Mouse (Mus musculus) kidney, embryonic 14.5 days (tissue): Measurements from ENCODE around the gene Zfp750. TPM values are rescaled to one million over a fixed set of nuclear protein-coding genes. Genes with fewer than 3 reads are reported as not detected.

Experiments
- ATAC-seq: fragments of 200-750 bp; cut with Nextera tagmentation; 2 replicates; pipeline ENCODE4 v1.8.0; 2017; ENCODE audit warnings: moderate number of reproducible peaks, mild to moderate bottlenecking, moderate TSS enrichment, moderate library complexity; ENCODE audit not compliant: low FRiP score, low TSS enrichment
- H3K27ac ChIP-seq: fragments of 300-500 bp; sonication (generic); 2 replicates; pipeline ENCODE4 v1.5.1; 2014; ENCODE audit warnings: low read depth, mild to moderate bottlenecking, low read length, moderate library complexity, mixed read lengths
- H3K27me3 ChIP-seq: fragments of 300-500 bp; sonication (generic); 2 replicates; pipeline ENCODE4 v1.6.1; 2014; ENCODE audit warnings: mild to moderate bottlenecking, low read length; ENCODE audit not compliant: control insufficient read depth, insufficient read depth
- H3K36me3 ChIP-seq: fragments of 300-500 bp; sonication (generic); 2 replicates; pipeline ENCODE4 v1.6.1; 2014; ENCODE audit warnings: low read length, mixed read lengths; ENCODE audit not compliant: control insufficient read depth, insufficient read depth
- H3K4me1 ChIP-seq: fragments of 300-500 bp; sonication (generic); 2 replicates; pipeline ENCODE4 v1.6.1; 2014; ENCODE audit warnings: low read length, mixed read lengths; ENCODE audit not compliant: control insufficient read depth, insufficient read depth
- H3K4me2 ChIP-seq: fragments of 300-500 bp; sonication (generic); replicated peaks from 2 replicates; pipeline ENCODE4 v1.6.1; 2014; ENCODE audit warnings: low read depth, mild to moderate bottlenecking, low read length
- H3K4me3 ChIP-seq: fragments of 300-500 bp; sonication (generic); 2 replicates; pipeline ENCODE4 v1.5.1; 2014; ENCODE audit warnings: mild to moderate bottlenecking, low read length
- H3K9ac ChIP-seq: fragments of 300-500 bp; sonication (generic); 2 replicates; pipeline ENCODE4 v1.6.1; 2014; ENCODE audit warnings: low read depth, mild to moderate bottlenecking, low read length, moderate library complexity
- H3K9me3 ChIP-seq: fragments of 300-500 bp; sonication (generic); 2 replicates; pipeline ENCODE4 v1.6.1; 2016; ENCODE audit warnings: low read length; ENCODE audit not compliant: control insufficient read depth
- WGBS: fragments of 180-500 bp; shearing (Covaris S2); extraction: QIAGEN DNeasy Blood & Tissue Kit; methylation state at CpG from one replicate; pipeline ENCODE4 v1.1.7; 2014; 5-methylcytosine and 5-hydroxymethylcytosine counted together
- polyA plus RNA-seq: library from polyadenylated mRNA; unstranded; fragments of >200 nt; fragmentation: Nextera tagmentation; extraction: Ambion mirVana; gene quantifications from 2 replicates; pipeline ENCODE4 v1.2.1, GENCODE M21; 2014

The Zfp750 gene
- polyA plus RNA-seq, 1 experiment from 2014 or later, result 0.47 TPM

GRCm38 (mm10) chr11:121519703-121520102 lies 570 bp upstream of the Zfp750 start:
- no peak overlapping the region for H3K4me3 ChIP-seq
- no peaks in the 10 kb centered on the region for H3K36me3 ChIP-seq
- H3K27me3 ChIP-seq, result no peaks in the 10 kb centered on the region
- ATAC-seq, result no peak
- no peak overlapping the region for H3K4me2 ChIP-seq
- H3K9ac ChIP-seq, result no peak overlapping the region
- 85% methylated on average over 7 of the region's 7 CpGs for WGBS
- H3K9me3 ChIP-seq, result no peaks in the 10 kb centered on the region
- H3K27ac ChIP-seq, result no peak overlapping the region
- H3K4me1 ChIP-seq, result peaks cover 7% of the 10 kb centered on the region; the same call in 1 of the 2 replicates

- ATAC-seq, result no peak
- H3K4me3 ChIP-seq, result no peak overlapping the region
- H3K27me3 ChIP-seq, result no peaks in the 10 kb centered on the region
- peaks cover 7% of the 10 kb centered on the region; the same call in 1 of the 2 replicates for H3K4me1 ChIP-seq
- no peak overlapping the region for H3K27ac ChIP-seq
- no peaks in the 10 kb centered on the region for H3K36me3 ChIP-seq
- 69% methylated on average over 17 of the region's 17 CpGs for WGBS
- no peak overlapping the region for H3K4me2 ChIP-seq
- H3K9me3 ChIP-seq, result no peaks in the 10 kb centered on the region
- H3K9ac ChIP-seq, result no peak overlapping the region
Observed at GRCm38 (mm10) chr11:121517687-121518465, 1.3 kb downstream of the Zfp750 start.

- peaks cover 7% of the 10 kb centered on the region; the same call in 1 of the 2 replicates for H3K4me1 ChIP-seq
- 82% methylated on average over 3 of the region's 3 CpGs for WGBS
- H3K4me2 ChIP-seq, result no peak overlapping the region
- no peak overlapping the region for H3K9ac ChIP-seq
- no peaks in the 10 kb centered on the region for H3K9me3 ChIP-seq
- no peak overlapping the region for H3K4me3 ChIP-seq
- H3K36me3 ChIP-seq, result no peaks in the 10 kb centered on the region
- no peak overlapping the region for H3K27ac ChIP-seq
- no peaks in the 10 kb centered on the region for H3K27me3 ChIP-seq
- no peak for ATAC-seq
Observed at GRCm38 (mm10) chr11:121516906-121517305, 2.2 kb downstream of the Zfp750 start.

- no peak overlapping the region for H3K9ac ChIP-seq
- no peaks in the 10 kb centered on the region for H3K9me3 ChIP-seq
- H3K27me3 ChIP-seq, result no peaks in the 10 kb centered on the region
- H3K4me1 ChIP-seq, result peaks cover 7% of the 10 kb centered on the region; the same call in 1 of the 2 replicates
- no peak overlapping the region for H3K27ac ChIP-seq
- no peak for ATAC-seq
- H3K4me2 ChIP-seq, result no peak overlapping the region
- WGBS, result 86% methylated on average over 9 of the region's 9 CpGs
- H3K4me3 ChIP-seq, result no peak overlapping the region
- H3K36me3 ChIP-seq, result no peaks in the 10 kb centered on the region
Observed at GRCm38 (mm10) chr11:121515996-121516395, 3.1 kb downstream of the Zfp750 start.

GRCm38 (mm10) chr11:121512896-121513572 lies 6.1 kb downstream of the Zfp750 start:
- 92% methylated on average over 8 of the region's 8 CpGs for WGBS
- H3K9ac ChIP-seq, result no peak overlapping the region
- no peaks in the 10 kb centered on the region for H3K36me3 ChIP-seq
- H3K4me3 ChIP-seq, result no peak overlapping the region
- H3K4me2 ChIP-seq, result no peak overlapping the region
- H3K9me3 ChIP-seq, result no peaks in the 10 kb centered on the region
- H3K4me1 ChIP-seq, result 0 out of 2 replicates have a peak, but pooled peaks cover 7% of the 10 kb centered on the region
- no peak for ATAC-seq
- no peak overlapping the region for H3K27ac ChIP-seq
- no peaks in the 10 kb centered on the region for H3K27me3 ChIP-seq

GRCm38 (mm10) chr11:121510512-121511246 lies 8.5 kb downstream of the Zfp750 start:
- 51% methylated on average over 9 of the region's 9 CpGs for WGBS
- Histone ChIP-seq H3K27me3 (no peaks in the 10 kb centered on the region), H3K4me3 (no peak overlapping the region), H3K9ac (no peak overlapping the region), H3K9me3 (no peaks in the 10 kb centered on the region), H3K27ac (no peak overlapping the region), H3K4me2 (no peak overlapping the region), H3K4me1 (0 out of 2 replicates have a peak, but pooled peaks cover 7% of the 10 kb centered on the region), H3K36me3 (no peaks in the 10 kb centered on the region)
- peak; percentile 35; the same call in 1 of the 2 replicates for ATAC-seq

GRCm38 (mm10) chr11:121508478-121508877 lies 10.7 kb downstream of the Zfp750 start:
- Histone ChIP-seq H3K4me3 (no peak overlapping the region), H3K4me1 (0 out of 2 replicates have a peak, but pooled peaks cover 7% of the 10 kb centered on the region), H3K9ac (no peak overlapping the region), H3K4me2 (no peak overlapping the region), H3K9me3 (no peaks in the 10 kb centered on the region), H3K27me3 (no peaks in the 10 kb centered on the region), H3K27ac (no peak overlapping the region), H3K36me3 (peaks cover 3% of the 10 kb centered on the region; the same call in 1 of the 2 replicates)
- no peak for ATAC-seq
- WGBS, result 68% methylated on average over 4 of the region's 4 CpGs

GRCm38 (mm10) chr11:121502000-121502860 lies 16.9 kb downstream of the Zfp750 start:
- H3K4me3 ChIP-seq, result no peak overlapping the region
- H3K4me2 ChIP-seq, result no peak overlapping the region
- WGBS, result 81% methylated on average over 4 of the region's 4 CpGs
- no peaks in the 10 kb centered on the region for H3K9me3 ChIP-seq
- no peak overlapping the region for H3K27ac ChIP-seq
- H3K9ac ChIP-seq, result no peak overlapping the region
- no peak for ATAC-seq
- H3K36me3 ChIP-seq, result peaks cover 16% of the 10 kb centered on the region; the same call in 1 of the 2 replicates
- H3K4me1 ChIP-seq, result no peaks in the 10 kb centered on the region
- no peaks in the 10 kb centered on the region for H3K27me3 ChIP-seq
